Mouse (Mus musculus) midbrain, embryonic 15.5 days (tissue): ENCODE results near the gene Gm12355. TPM values are rescaled to one million over a fixed set of nuclear protein-coding genes. Genes with fewer than 3 reads are reported as not detected.
"Not testable (repeated sequence)": the region's sequence is repeated elsewhere in the genome, so short reads cannot be mapped to it uniquely, and the experiment has no call there.

ENCODE experiments used
- ATAC-seq: fragments of 200-750 bp; cut with Nextera tagmentation; replicated peaks from 2 replicates; pipeline ENCODE4 v1.8.0; 2017; ENCODE audit warnings: moderate TSS enrichment
- H3K27ac ChIP-seq: fragments of 300-500 bp; sonication (generic); 2 replicates; pipeline ENCODE4 v1.5.1; 2015; ENCODE audit warnings: mild to moderate bottlenecking, inconsistent platforms
- H3K27me3 ChIP-seq: fragments of 300-500 bp; sonication (generic); replicated peaks from 2 replicates; pipeline ENCODE4 v1.6.1; 2015; ENCODE audit warnings: inconsistent platforms
- H3K36me3 ChIP-seq: fragments of 300-500 bp; sonication (generic); replicated peaks from 2 replicates; pipeline ENCODE4 v1.6.1; 2015; ENCODE audit warnings: inconsistent platforms
- H3K4me1 ChIP-seq: fragments of 300-500 bp; sonication (generic); 2 replicates; pipeline ENCODE4 v1.6.1; 2015; ENCODE audit warnings: inconsistent platforms
- H3K4me2 ChIP-seq: fragments of 300-500 bp; sonication (generic); 2 replicates; pipeline ENCODE4 v1.6.1; 2015; ENCODE audit warnings: inconsistent platforms, mild to moderate bottlenecking, moderate library complexity
- H3K4me3 ChIP-seq: fragments of 300-500 bp; sonication (generic); 2 replicates; pipeline ENCODE4 v1.5.1; 2015; ENCODE audit warnings: mild to moderate bottlenecking, inconsistent platforms
- H3K9ac ChIP-seq: fragments of 300-500 bp; sonication (generic); 2 replicates; pipeline ENCODE4 v1.6.1; 2015; ENCODE audit warnings: mild to moderate bottlenecking, inconsistent platforms
- H3K9me3 ChIP-seq: fragments of 300-500 bp; sonication (generic); 2 replicates; pipeline ENCODE4 v1.6.1; 2016; ENCODE audit warnings: inconsistent platforms
- WGBS: fragments of 180-500 bp; shearing (Covaris S2); methylation state at CpG from one replicate; pipeline ENCODE4 v1.1.7; 2015; ENCODE audit warnings: mixed read lengths; 5-methylcytosine and 5-hydroxymethylcytosine counted together
- polyA plus RNA-seq: library from polyadenylated mRNA; unstranded; fragments of >200 nt; fragmentation: Nextera tagmentation; extraction: Ambion mirVana; gene quantifications from 2 replicates; pipeline ENCODE4 v1.2.1, GENCODE M21; 2015

The Gm12355 gene
- polyA plus RNA-seq, result 0.66 and 0.72 TPM in 2 replicates

GRCm38 (mm10) chr11:98625611-98626410 is at the start of gene Gm12355, which contains the start of gene Gsdma3:
Gene Gm12355 (minus strand): TSS chr11:98625661.
Gene Gsdma3 (plus strand): TSS chr11:98626360.
- no peak within 1 kb of the TSS for H3K4me2 ChIP-seq
- no peak within 1 kb of the TSS for H3K9ac ChIP-seq
- WGBS, result 90% methylated on average over 10 of the region's 10 CpGs
- H3K9me3 ChIP-seq, result no peaks in the 10 kb centered on the region
- H3K4me1 ChIP-seq, result no peaks in the 10 kb centered on the region
- no peak for ATAC-seq
- H3K27me3 ChIP-seq, result no peaks in the 10 kb centered on the region
- no peaks in the 10 kb centered on the region for H3K36me3 ChIP-seq
- H3K27ac ChIP-seq, result no peak within 1 kb of the TSS
- H3K4me3 ChIP-seq, result no peak within 1 kb of the TSS

- H3K9ac ChIP-seq, H3K9me3 ChIP-seq, H3K36me3 ChIP-seq, H3K4me3 ChIP-seq, ATAC-seq, H3K4me1 ChIP-seq, H3K27ac ChIP-seq, H3K27me3 ChIP-seq: not testable (repeated sequence)
- 5% methylated on average over 7 of the region's 7 CpGs for WGBS
- 0 out of 2 replicates have a peak overlapping the region, but pooled peaks have one; percentile 14 for H3K4me2 ChIP-seq
These were observed 47.7 kb upstream of the Gm12355 start for GRCm38 (mm10) chr11:98673136-98673535.

GRCm38 (mm10) chr11:98672482-98672881 is 47.0 kb upstream of the Gm12355 start:
- Histone ChIP-seq H3K4me3 (no peak overlapping the region), H3K36me3 (no peaks in the 10 kb centered on the region), H3K4me1 (no peaks in the 10 kb centered on the region), H3K9ac (no peak overlapping the region), H3K9me3 (no peaks in the 10 kb centered on the region), H3K27ac (no peak overlapping the region), H3K27me3 (no peaks in the 10 kb centered on the region; the same call in none of the 2 replicates), H3K4me2 (no peak overlapping the region)
- WGBS, result 87% methylated on average over 5 of the region's 5 CpGs
- ATAC-seq, result no peak

GRCm38 (mm10) chr11:98671857-98672256 is 46.4 kb upstream of the Gm12355 start:
- no peak overlapping the region for H3K9ac ChIP-seq
- no peak for ATAC-seq
- H3K9me3 ChIP-seq, result no peaks in the 10 kb centered on the region
- H3K36me3 ChIP-seq, result no peaks in the 10 kb centered on the region
- no peaks in the 10 kb centered on the region for H3K4me1 ChIP-seq
- WGBS, result 58% methylated on average over 5 of the region's 5 CpGs
- H3K27me3 ChIP-seq, result no peaks in the 10 kb centered on the region; the same call in none of the 2 replicates
- H3K4me3 ChIP-seq, result no peak overlapping the region
- H3K4me2 ChIP-seq, result no peak overlapping the region
- no peak overlapping the region for H3K27ac ChIP-seq

GRCm38 (mm10) chr11:98671284-98671815 is 45.9 kb upstream of the Gm12355 start:
- Histone ChIP-seq H3K27ac (no peak overlapping the region), H3K4me1 (no peaks in the 10 kb centered on the region), H3K9ac (no peak overlapping the region), H3K9me3 (no peaks in the 10 kb centered on the region), H3K36me3 (no peaks in the 10 kb centered on the region), H3K4me2 (no peak overlapping the region), H3K4me3 (no peak overlapping the region), H3K27me3 (no peaks in the 10 kb centered on the region; the same call in none of the 2 replicates)
- no peak for ATAC-seq
- WGBS, result 76% methylated on average over 3 of the region's 3 CpGs

GRCm38 (mm10) chr11:98668984-98669383 is 43.5 kb upstream of the Gm12355 start:
- Histone ChIP-seq H3K4me3 (no peak overlapping the region), H3K36me3 (no peaks in the 10 kb centered on the region), H3K9me3 (no peaks in the 10 kb centered on the region), H3K27me3 (no peaks in the 10 kb centered on the region; the same call in none of the 2 replicates), H3K9ac (no peak overlapping the region), H3K4me2 (no peak overlapping the region), H3K27ac (no peak overlapping the region), H3K4me1 (no peaks in the 10 kb centered on the region)
- WGBS, result 64% methylated on average over 2 of the region's 2 CpGs
- ATAC-seq, result no peak

GRCm38 (mm10) chr11:98664091-98664490 is 38.6 kb upstream of the Gm12355 start, which contains the start of gene Gsdma:
Gene Gsdma (plus strand): TSS chr11:98664351.
- ATAC-seq, result no peak
- Histone ChIP-seq H3K9ac (no peak within 1 kb of the TSS), H3K4me3 (no peak within 1 kb of the TSS), H3K36me3 (no peaks in the 10 kb centered on the region), H3K9me3 (no peaks in the 10 kb centered on the region), H3K27ac (no peak within 1 kb of the TSS), H3K27me3 (no peaks in the 10 kb centered on the region), H3K4me2 (no peak within 1 kb of the TSS), H3K4me1 (0 out of 2 replicates have a peak, but pooled peaks cover 3% of the 10 kb centered on the region)
- 32% methylated on average over 4 of the region's 4 CpGs for WGBS

GRCm38 (mm10) chr11:98660517-98660916 is 35.1 kb upstream of the Gm12355 start:
- H3K4me1 ChIP-seq, result 0 out of 2 replicates have a peak, but pooled peaks cover 3% of the 10 kb centered on the region
- 12% methylated on average over 6 of the region's 6 CpGs for WGBS
- peak overlapping the region; percentile 37; the same call in 1 of the 2 replicates for H3K4me2 ChIP-seq
- H3K9ac ChIP-seq, result no peak overlapping the region
- ATAC-seq, result 0 out of 2 replicates have a peak, but pooled peaks have one; percentile 39
- no peaks in the 10 kb centered on the region for H3K27me3 ChIP-seq
- H3K4me3 ChIP-seq, result no peak overlapping the region
- no peaks in the 10 kb centered on the region for H3K9me3 ChIP-seq
- no peaks in the 10 kb centered on the region for H3K36me3 ChIP-seq
- H3K27ac ChIP-seq, result no peak overlapping the region

GRCm38 (mm10) chr11:98655076-98655475 is 29.6 kb upstream of the Gm12355 start:
- H3K9ac ChIP-seq, H3K36me3 ChIP-seq, H3K9me3 ChIP-seq, H3K27me3 ChIP-seq, ATAC-seq, H3K4me1 ChIP-seq, H3K4me3 ChIP-seq, H3K4me2 ChIP-seq, H3K27ac ChIP-seq: not testable (repeated sequence)
- 15% methylated on average over 7 of the region's 7 CpGs for WGBS

- Histone ChIP-seq H3K27me3 (no peaks in the 10 kb centered on the region), H3K36me3 (no peaks in the 10 kb centered on the region), H3K9me3 (no peaks in the 10 kb centered on the region), H3K4me2 (no peak within 1 kb of the TSS), H3K9ac (no peak within 1 kb of the TSS), H3K27ac (no peak within 1 kb of the TSS), H3K4me1 (no peaks in the 10 kb centered on the region), H3K4me3 (no peak within 1 kb of the TSS)
- 67% methylated on average over 2 of the region's 2 CpGs for WGBS
- ATAC-seq, result no peak
These were observed 21.0 kb upstream of the Gm12355 start, which contains the start of gene Gsdma2 for GRCm38 (mm10) chr11:98646459-98646858. Gene Gsdma2 (plus strand): TSS chr11:98646759.

- Histone ChIP-seq H3K4me2 (no peak overlapping the region), H3K4me3 (no peak overlapping the region), H3K27me3 (no peaks in the 10 kb centered on the region), H3K4me1 (no peaks in the 10 kb centered on the region), H3K9ac (no peak overlapping the region), H3K27ac (no peak overlapping the region), H3K36me3 (no peaks in the 10 kb centered on the region), H3K9me3 (no peaks in the 10 kb centered on the region)
- WGBS, result 82% methylated on average over 2 of the region's 2 CpGs
- no peak for ATAC-seq
These were observed 20.5 kb upstream of the Gm12355 start for GRCm38 (mm10) chr11:98645946-98646345.

- ATAC-seq, result no peak
- 86% methylated on average over 3 of the region's 3 CpGs for WGBS
- Histone ChIP-seq H3K27me3 (no peaks in the 10 kb centered on the region), H3K4me2 (no peak overlapping the region), H3K36me3 (no peaks in the 10 kb centered on the region), H3K27ac (no peak overlapping the region), H3K4me1 (no peaks in the 10 kb centered on the region), H3K4me3 (no peak overlapping the region), H3K9me3 (no peaks in the 10 kb centered on the region), H3K9ac (no peak overlapping the region)
These were observed 19.3 kb upstream of the Gm12355 start for GRCm38 (mm10) chr11:98644757-98645156.
